Mouse (Mus musculus) embryonic fibroblast, embryonic 13.5 days (primary cell): ENCODE results near the gene Syce2.

Source experiments
- CTCF ChIP-seq: IDR thresholded peaks from 2 replicates; pipeline ENCODE4 v1.5.1; 2011; ENCODE audit warnings: mild to moderate bottlenecking, control low read depth, low read length, moderate library complexity, borderline replicate concordance; ENCODE audit not compliant: insufficient read depth
- POLR2A ChIP-seq: IDR thresholded peaks from 2 replicates; pipeline ENCODE4 v1.6.1; 2011; ENCODE audit warnings: low read depth, mild to moderate bottlenecking, control low read depth, low read length, moderate library complexity

DNA sequence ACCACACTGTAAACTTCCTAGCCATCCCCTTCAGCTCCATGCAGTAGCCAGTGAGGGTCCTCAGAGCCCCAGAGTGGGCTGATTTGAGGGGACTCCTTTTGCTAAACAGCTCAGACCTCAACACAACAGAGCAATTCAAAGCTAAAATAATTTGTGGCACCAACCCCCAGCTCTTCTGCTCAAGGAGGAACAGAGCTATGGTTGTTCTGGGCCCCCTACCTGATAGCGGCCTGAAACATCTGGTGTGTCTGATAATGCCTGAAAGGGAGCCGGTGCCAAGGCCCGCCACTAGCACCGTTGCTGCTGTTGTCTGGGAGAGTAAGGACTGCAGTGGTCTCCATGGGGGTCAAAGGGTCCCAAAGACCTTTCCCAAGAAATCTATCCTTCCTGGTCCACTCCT is 29.2 kb downstream of the Syce2 start:
- TF ChIP-seq POLR2A (no peak), CTCF (no peak)
